Mouse (Mus musculus) G1E (cell line): ENCODE data around the gene Rap1gds1. TPM values are rescaled to one million over a fixed set of nuclear protein-coding genes. Genes with fewer than 3 reads are reported as not detected.

Source experiments
- ATAC-seq: 2 replicates; pipeline ENCODE4 v1.8.0; 2016; ENCODE audit warnings: mild to moderate bottlenecking; ENCODE audit not compliant: insufficient number of reproducible peaks, poor library complexity, low FRiP score, severe bottlenecking; ENCODE audit errors: extremely low read depth
- DNase-seq: peaks from one replicate; pipeline ENCODE4 v3.0.0; 2012; ENCODE audit warnings: low spot score
- H3K27me3 ChIP-seq: 2 replicates; pipeline ENCODE4 v1.6.1; 2012; ENCODE audit warnings: mild to moderate bottlenecking, low read length, inconsistent platforms; ENCODE audit not compliant: insufficient read depth
- H3K36me3 ChIP-seq: replicated peaks from 2 replicates; pipeline ENCODE3; 2012; ENCODE audit warnings: mild to moderate bottlenecking, inconsistent platforms
- H3K4me1 ChIP-seq: 2 replicates; pipeline ENCODE4 v1.6.1; 2012; ENCODE audit warnings: low read depth, low read length, inconsistent platforms, mixed read lengths; ENCODE audit not compliant: insufficient read depth
- H3K4me3 ChIP-seq: 2 replicates; pipeline ENCODE4 v1.5.1; 2012; ENCODE audit warnings: low read depth, mild to moderate bottlenecking, inconsistent platforms, low read length, moderate library complexity, mixed read lengths
- H3K9me3 ChIP-seq: replicated peaks from 2 replicates; pipeline ENCODE4 v1.6.1; 2012; ENCODE audit warnings: inconsistent platforms
- CTCF ChIP-seq: IDR thresholded peaks from 2 replicates; pipeline ENCODE4 v1.5.1; 2012; ENCODE audit warnings: low read depth, low read length, inconsistent platforms, mixed read lengths
- GATA1 ChIP-seq: IDR thresholded peaks from 2 replicates; pipeline ENCODE4 v1.6.1; 2012; ENCODE audit warnings: borderline replicate concordance, low read length, inconsistent platforms, mixed read lengths
- GATA2 ChIP-seq: IDR thresholded peaks from 2 replicates; pipeline ENCODE4 v1.6.1; 2012; ENCODE audit warnings: low read depth, low read length, inconsistent platforms, borderline replicate concordance
- POLR2AphosphoS5 ChIP-seq: IDR thresholded peaks from 2 replicates; pipeline ENCODE4 v1.6.1; 2012; ENCODE audit warnings: low read depth, low read length, inconsistent platforms; ENCODE audit not compliant: insufficient replicate concordance
- TAL1 ChIP-seq: conservative IDR thresholded peaks from 2 replicates; pipeline ENCODE4 v1.6.1; 2012; ENCODE audit warnings: low read depth, low read length, inconsistent platforms, mixed read lengths
- polyA plus RNA-seq: library from polyadenylated mRNA; stranded (reverse); fragments of >175 nt; gene quantifications from 2 replicates; pipeline ENCODE4 v1.2.3, GENCODE M21; 2012
- total RNA-seq, 2 experiments: library from RNA; stranded (forward) in 1 of 2; stranded (reverse) in 1 of 2; fragments of 200-1000 nt in 1 of 2; fragments of >200 nt in 1 of 2; fragmentation: Nextera tagmentation in 1 of 2; gene quantifications; 2 replicates each; pipeline ENCODE4 v1.2.3; 2014 to 2017

The Rap1gds1 gene
- total and polyA plus RNA-seq, 3 experiments, result 8.5 to 74.9 (median 35.4) TPM

- TF ChIP-seq TAL1 (no peak), GATA2 (no peak)
- no peak overlapping the region for H3K4me3 ChIP-seq
- no peak for ATAC-seq
- no peaks in the 10 kb centered on the region for H3K9me3 ChIP-seq
- no peak for DNase-seq
- H3K4me1 ChIP-seq, result no peaks in the 10 kb centered on the region
- no peaks in the 10 kb centered on the region for H3K36me3 ChIP-seq
- peaks cover 10% of the 10 kb centered on the region for H3K27me3 ChIP-seq
These were observed 160.2 kb downstream of the Rap1gds1 start for GRCm38 (mm10) chr3:138914626-138915288.

GRCm38 (mm10) chr3:138912504-138912903 is 162.5 kb downstream of the Rap1gds1 start:
- no peak for DNase-seq
- Histone ChIP-seq H3K4me3 (no peak overlapping the region), H3K27me3 (peaks cover 10% of the 10 kb centered on the region), H3K4me1 (no peaks in the 10 kb centered on the region), H3K36me3 (no peaks in the 10 kb centered on the region), H3K9me3 (no peaks in the 10 kb centered on the region)
- no peak for ATAC-seq
- no peak for TF ChIP-seq TAL1

GRCm38 (mm10) chr3:138909313-138909712 is 165.7 kb downstream of the Rap1gds1 start:
- no peak for TF ChIP-seq POLR2AphosphoS5
- TF ChIP-seq GATA1, result no peak
- no peak for TF ChIP-seq CTCF
- no peak for TF ChIP-seq TAL1
- no peak for TF ChIP-seq GATA2
- H3K36me3 ChIP-seq, result no peaks in the 10 kb centered on the region
- ATAC-seq, result no peak
- no peak for DNase-seq
- no peak overlapping the region for H3K4me3 ChIP-seq
- H3K9me3 ChIP-seq, result no peaks in the 10 kb centered on the region
- H3K4me1 ChIP-seq, result no peaks in the 10 kb centered on the region
- peaks cover 10% of the 10 kb centered on the region for H3K27me3 ChIP-seq

GRCm38 (mm10) chr3:138906112-138906880 is 168.7 kb downstream of the Rap1gds1 start:
- no peaks in the 10 kb centered on the region for H3K36me3 ChIP-seq
- H3K27me3 ChIP-seq, result peaks cover 10% of the 10 kb centered on the region
- TF ChIP-seq CTCF (0 out of 2 replicates have a peak, but pooled peaks have one; percentile 25), POLR2AphosphoS5 (no peak)
- H3K4me3 ChIP-seq, result no peak overlapping the region
- DNase-seq (peak; percentile 33), ATAC-seq (no peak; the same call in 1 of the 2 replicates)
- H3K9me3 ChIP-seq, result no peaks in the 10 kb centered on the region
- no peaks in the 10 kb centered on the region for H3K4me1 ChIP-seq

- Histone ChIP-seq H3K9me3 (no peaks in the 10 kb centered on the region), H3K4me1 (no peaks in the 10 kb centered on the region), H3K27me3 (peaks cover 10% of the 10 kb centered on the region), H3K4me3 (no peak overlapping the region), H3K36me3 (no peaks in the 10 kb centered on the region)
- ATAC-seq, result no peak
- no peak for TF ChIP-seq GATA2
- no peak for TF ChIP-seq GATA1
- TF ChIP-seq POLR2AphosphoS5, result no peak
- no peak for TF ChIP-seq TAL1
- no peak for TF ChIP-seq CTCF
- no peak for DNase-seq
These were observed 169.3 kb downstream of the Rap1gds1 start for GRCm38 (mm10) chr3:138905678-138906077.

GRCm38 (mm10) chr3:138900571-138901141 is 174.3 kb downstream of the Rap1gds1 start:
- Histone ChIP-seq H3K9me3 (no peaks in the 10 kb centered on the region), H3K36me3 (no peaks in the 10 kb centered on the region), H3K4me3 (no peak overlapping the region), H3K4me1 (no peaks in the 10 kb centered on the region), H3K27me3 (peaks cover 8% of the 10 kb centered on the region; the same call in 1 of the 2 replicates)
- ATAC-seq (no peak), DNase-seq (no peak)
- TF ChIP-seq CTCF (no peak), GATA1 (no peak), POLR2AphosphoS5 (no peak), GATA2 (no peak), TAL1 (no peak)
